Mouse (Mus musculus): ENCODE data around the gene Amotl2.

- TF ChIP-seq POLR2A (IDR thresholded peaks at IDR 0.05; ENCODE audit: low read depth, low read length) (no peak), CTCF (conservative IDR thresholded peaks at IDR 0.05; ENCODE audit: insufficient read depth, insufficient read length, low read depth, low read length) (no peak)
These were observed 43.1 kb downstream of the Amotl2 start for GRCm38 (mm10) chr9:102759581-102760001.

All from kidney, adult 2 months (tissue).